Mouse (Mus musculus) cerebellum, adult 11-12 months (tissue): ENCODE data around the gene Nudt13.
A peak's percentile ranks its signal among the peaks of the same experiment; 100 is the strongest.

Source experiments
- DNase-seq: peaks from one replicate; pipeline ENCODE4 v3.0.0; 2022

Gene Nudt13

DNA sequence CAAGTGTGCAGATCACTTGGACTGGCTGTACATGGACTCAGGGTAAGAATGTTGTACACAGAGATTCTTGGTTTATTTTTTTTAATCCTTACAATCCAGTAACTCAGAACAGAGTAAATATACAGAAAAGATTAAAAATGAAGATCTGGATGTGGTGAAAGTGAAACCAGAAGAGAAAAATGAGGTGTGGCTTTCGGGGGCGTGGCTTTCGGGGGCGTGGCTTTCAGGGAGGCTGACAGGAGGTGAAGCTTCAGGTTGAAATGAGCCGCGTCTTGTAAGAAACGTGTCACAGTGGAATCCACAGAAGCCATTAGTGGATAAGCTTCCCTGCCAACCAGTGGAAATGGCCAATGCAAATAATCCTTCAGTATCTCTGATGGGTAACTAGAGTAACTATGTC is 46.4 kb downstream of the Nudt13 start:
- DNase-seq, result no peak

DNA sequence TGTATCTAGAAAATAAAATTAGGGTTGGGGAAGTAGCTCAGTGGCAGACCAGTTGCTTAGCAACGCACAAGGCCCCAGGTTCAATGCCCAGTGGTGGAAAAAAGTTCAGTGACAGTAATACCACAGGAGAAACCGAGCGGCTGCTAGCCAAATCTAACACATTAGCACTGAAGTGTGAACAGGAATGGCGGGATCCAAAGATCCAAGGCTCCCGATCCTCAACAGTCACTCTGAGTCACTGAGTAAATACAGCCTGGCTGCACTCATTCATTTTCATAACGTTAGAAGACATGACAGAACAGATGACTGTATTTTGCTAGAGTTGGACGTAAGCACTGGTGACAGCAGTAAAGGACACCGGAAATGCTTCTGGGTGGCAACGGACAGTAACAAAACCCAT is 51.4 kb downstream of the Nudt13 start:
- no peak for DNase-seq

DNA sequence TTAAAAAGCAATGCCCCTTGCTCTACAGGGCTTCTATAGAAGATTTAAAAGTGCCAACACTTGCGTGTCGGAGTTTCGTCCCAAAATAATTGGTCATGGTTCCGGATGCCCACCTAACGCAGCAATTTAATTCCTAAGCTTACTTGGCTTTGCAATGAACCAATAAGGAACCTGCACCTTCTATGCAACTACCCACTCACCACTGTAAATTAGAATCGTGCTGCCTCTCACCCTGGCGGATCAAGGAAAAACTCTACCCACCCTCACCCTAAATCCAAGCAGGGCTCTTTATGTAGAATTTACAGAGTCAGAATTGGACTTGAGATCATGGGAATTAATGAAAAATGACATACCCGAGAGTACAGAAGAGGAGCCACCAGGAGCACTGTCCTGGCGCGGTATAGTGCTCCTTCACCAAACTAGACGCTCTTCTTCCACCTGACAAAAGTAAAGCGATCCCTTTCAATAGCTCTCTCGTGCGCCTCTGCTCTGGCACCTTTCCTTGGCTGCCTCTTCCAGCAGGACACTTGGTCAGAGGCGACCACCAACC is 53.0 kb downstream of the Nudt13 start:
- no peak for DNase-seq

DNA sequence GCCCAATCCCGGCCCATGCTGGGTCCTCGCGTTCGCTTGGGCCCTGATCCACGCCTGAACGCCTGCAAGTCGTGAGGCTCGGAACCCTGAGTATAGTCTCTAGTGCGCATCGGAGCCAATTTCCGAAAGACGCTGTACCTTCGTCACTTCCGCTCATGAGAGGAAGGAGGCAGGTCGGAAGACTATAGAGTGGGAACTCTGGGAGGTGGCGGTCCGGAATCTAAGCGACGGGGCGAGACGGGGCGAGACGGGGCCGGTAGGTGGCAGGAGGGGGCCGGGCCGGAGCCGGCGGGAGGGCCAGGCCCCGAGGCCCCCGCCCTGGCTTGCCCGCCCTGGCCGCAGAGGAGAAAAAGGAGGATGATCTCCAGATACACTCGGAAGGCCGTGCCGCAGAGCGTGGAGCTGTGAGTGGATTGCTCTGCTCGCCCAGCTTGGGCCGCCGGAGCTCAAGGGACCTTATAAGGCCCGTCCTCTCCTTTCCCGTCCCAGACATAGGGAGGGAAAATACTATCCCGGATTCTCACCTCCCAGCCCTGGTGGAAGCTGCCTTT is 53.6 kb downstream of the Nudt13 start, which contains the start of the genes Ecd and Fam149b:
Gene Ecd (minus strand): TSS at position 131 of the 551 bp plus-strand sequence.
Gene Fam149b (plus strand): TSS at position 172 of the 551 bp plus-strand sequence.
- peak; percentile 88 for DNase-seq

DNA sequence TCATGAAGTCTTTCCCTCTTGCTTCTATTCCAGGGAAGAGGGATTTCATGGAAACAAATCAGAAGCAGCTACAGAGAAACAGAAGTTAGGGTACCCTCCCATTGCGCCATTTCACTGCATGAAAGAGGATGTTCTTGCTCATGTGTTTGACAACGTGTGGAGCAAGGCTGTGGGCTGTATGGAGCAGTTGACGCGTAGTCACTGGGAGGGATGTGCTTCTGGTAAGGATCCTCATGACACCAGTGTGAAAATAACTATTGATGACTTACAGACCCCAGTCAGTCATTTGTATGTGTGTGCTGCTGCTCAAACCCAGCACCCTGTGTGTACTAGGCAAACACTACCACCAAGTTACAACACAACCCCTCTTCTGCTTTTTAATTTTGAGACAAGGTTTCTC is 68.7 kb downstream of the Nudt13 start:
- DNase-seq, result no peak
